Mouse (Mus musculus) CD4-positive naive resting alpha-beta T cell, adult 57 days (primary cell): Measurements from ENCODE around the gene Gm3182. TPM values are rescaled to one million over a fixed set of nuclear protein-coding genes. Genes with fewer than 3 reads are reported as not detected.

ENCODE experiments used
- total RNA-seq: library from RNA; stranded (reverse); gene quantifications from one replicate; pipeline ENCODE4 v1.2.4, GENCODE M21; 2023

Gm3182 gene
- total RNA-seq, result not detected

DNA sequence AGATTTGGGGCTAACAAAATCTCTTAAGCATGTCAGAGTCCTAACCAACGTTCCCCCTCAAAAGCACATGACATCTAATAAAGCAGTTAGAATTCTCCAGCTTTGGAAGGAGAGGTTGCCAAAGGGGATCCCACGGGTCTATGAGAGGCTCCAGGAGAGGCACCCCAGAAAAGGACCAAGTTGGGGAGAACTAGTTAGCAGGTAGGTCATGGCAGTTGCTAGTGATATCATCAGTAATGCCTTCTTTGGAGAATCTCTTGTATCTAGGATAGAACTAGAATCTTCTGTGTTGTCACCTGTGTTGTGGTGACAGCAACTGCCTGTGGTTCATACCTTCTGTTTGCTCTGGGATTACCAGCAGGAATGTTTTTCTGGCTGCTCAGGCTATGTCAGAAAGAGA is at the start of gene Gm3182:
Gm3182 (plus strand) TSS at position 301 of the 400 bp plus-strand sequence.

Other genes with a start within 250 kb of the Gm3182 start
- not detected for gene Gm3138, start 232.1 kb upstream of the Gm3182 start, total RNA-seq
- not detected for gene Gm3149, start 164.5 kb upstream of the Gm3182 start, total RNA-seq
- not detected for gene 2610042L04Rik, start 147.0 kb upstream of the Gm3182 start, total RNA-seq
- gene Gm3159, start 84.2 kb upstream of the Gm3182 start, total RNA-seq, result not detected
- gene Gm3164, start 66.3 kb upstream of the Gm3182 start, total RNA-seq, result not detected
- 1.8 TPM for gene Gm3173, start 50.8 kb upstream of the Gm3182 start, total RNA-seq
- gene Gm3047, start 73.7 kb downstream of the Gm3182 start, total RNA-seq, result not detected
- gene Gm8159, start 150.6 kb downstream of the Gm3182 start, total RNA-seq, result not detected
- gene Gm3239, start 182.4 kb downstream of the Gm3182 start, total RNA-seq, result not detected
- gene Gm7876, start 227.5 kb downstream of the Gm3182 start, total RNA-seq, result not detected
- not detected for gene Gm3252, start 245.0 kb downstream of the Gm3182 start, total RNA-seq